9 mouse cellular contexts compared by ENCODE assay signal in genomic region chr2:84632999-84633398, GRCm38 (mm10). TPM values are rescaled to one million over a fixed set of nuclear protein-coding genes. Genes with fewer than 3 reads are reported as not detected.
DNase-seq lines count a peak whose midpoint lies in the region; ATAC-seq and TF ChIP-seq lines count a peak whose summit lies in the region.
"Had no signal": no experiment of that assay in that cellular context is flagged by ENCODE, and none has a peak within 500 bp of the region (broad histone marks: within the 10 kb centered on the region; RNA-seq: fewer than 3 reads in every experiment).

No protein-coding gene starts in this region.

- no peaks in the 10 kb centered on the region for H3K9me3 ChIP-seq in hindbrain, embryonic 11.5 days (ENCODE audit: control insufficient read depth, low read length)
- no peaks in the 10 kb centered on the region for H3K9me3 ChIP-seq in hindbrain, embryonic 16.5 days (ENCODE audit: control insufficient read depth, low read length)
- no peaks in the 10 kb centered on the region for H3K9me3 ChIP-seq in MEL (replicated peaks; ENCODE audit: insufficient read depth, low read length)
- H3K9me3 ChIP-seq in heart, embryonic 16.5 days (replicated peaks; ENCODE audit: control insufficient read depth, low read length): no peaks in the 10 kb centered on the region
- H3K9me3 ChIP-seq in forebrain, embryonic 14.5 days (replicated peaks; ENCODE audit: control insufficient read depth, low read length): no peaks in the 10 kb centered on the region

- no peak overlapping the region for H3K27ac ChIP-seq in hindbrain, embryonic 11.5 days (ENCODE audit: low read depth, low read length)
- no peak overlapping the region for H3K27ac ChIP-seq in hindbrain, embryonic 16.5 days (ENCODE audit: low read depth, low read length)
- peak overlapping the region; percentile 9; the same call in 1 of the 2 replicates for H3K27ac ChIP-seq in MEL (ENCODE audit: control insufficient read depth, low read depth, low read length)
- peak overlapping the region; percentile 93 for H3K27ac ChIP-seq in heart, embryonic 16.5 days (ENCODE audit: low read length)
- H3K27ac ChIP-seq in forebrain, embryonic 14.5 days (ENCODE audit: low read depth, low read length): no peak overlapping the region

- peak; percentile 19 for DNase-seq in hindbrain, embryonic 11.5 days (ENCODE audit: low spot score)
- DNase-seq in MEL (ENCODE audit: low read depth, low spot score): peak; percentile 57
- DNase-seq in lung, adult 2 months: peak; percentile 59
- DNase-seq in left cerebral cortex, adult 11 months (ENCODE audit: low spot score): no peak
- no peak for DNase-seq in thymus, postnatal 14 days
- no peak for DNase-seq in forebrain, embryonic 14.5 days (ENCODE audit: low spot score)

- H3K79me2 ChIP-seq in MEL (ENCODE audit: control insufficient read depth, insufficient read depth, low read length, poor library complexity): peaks cover 25% of the 10 kb centered on the region

- whole genome bisulfite sequencing in hindbrain, embryonic 11.5 days: 9% methylated on average over 3 of the region's 3 CpGs
- 11% methylated on average over 3 of the region's 3 CpGs for WGBS in hindbrain, embryonic 16.5 days
- 0% methylated on average over 3 of the region's 3 CpGs for WGBS in heart, embryonic 16.5 days
- 3% methylated on average over 3 of the region's 3 CpGs for WGBS in lung, adult 2 months
- WGBS in forebrain, embryonic 14.5 days: 17% methylated on average over 3 of the region's 3 CpGs

- ATAC-seq in hindbrain, embryonic 11.5 days (ENCODE audit: low FRiP score): no peak
- ATAC-seq in hindbrain, embryonic 16.5 days: no peak
- ATAC-seq in heart, embryonic 16.5 days (replicated peaks; ENCODE audit: extremely low read depth, insufficient read depth, low FRiP score): no peak
- no peak for ATAC-seq in forebrain, embryonic 14.5 days

- peak in 1 of 2 experiments; percentile 70; a peak in 3 of 4 replicates for TF ChIP-seq EP300 in MEL (IDR thresholded peaks at IDR 0.05; ENCODE audit: low read depth in 1 of 2, low read length in 2 of 2)

- TF ChIP-seq POLR2A in MEL (IDR thresholded peaks at IDR 0.05; ENCODE audit: control insufficient read depth in 1 of 2, insufficient read depth in 1 of 2, low read depth in 1 of 2, low read length in 2 of 2, poor library complexity in 1 of 2): no peak
- no peak for TF ChIP-seq POLR2A in lung, adult 2 months (IDR thresholded peaks at IDR 0.05; ENCODE audit: borderline replicate concordance, extremely low read depth, low read depth, low read length)

- no peak overlapping the region for H3K4me2 ChIP-seq in hindbrain, embryonic 11.5 days (replicated peaks; ENCODE audit: low read depth, low read length)
- H3K4me2 ChIP-seq in hindbrain, embryonic 16.5 days (ENCODE audit: low read length): no peak overlapping the region
- H3K4me2 ChIP-seq in heart, embryonic 16.5 days (ENCODE audit: low read depth, low read length): peak overlapping the region; percentile 63
- H3K4me2 ChIP-seq in forebrain, embryonic 14.5 days (ENCODE audit: low read length): no peak overlapping the region

- H3K4me1 ChIP-seq in hindbrain, embryonic 11.5 days (replicated peaks; ENCODE audit: control insufficient read depth, insufficient read depth, low read length): peaks cover 10% of the 10 kb centered on the region; the same call in 1 of the 2 replicates
- H3K4me1 ChIP-seq in hindbrain, embryonic 16.5 days (ENCODE audit: control insufficient read depth, insufficient read depth, low read depth, low read length): peaks cover 30% of the 10 kb centered on the region
- H3K4me1 ChIP-seq in MEL (ENCODE audit: control insufficient read depth in 1 of 2, insufficient read depth in 2 of 2, low read length in 2 of 2): peaks cover 21 to 22% of the 10 kb centered on the region in 2 experiments
- H3K4me1 ChIP-seq in heart, embryonic 16.5 days (ENCODE audit: control insufficient read depth, insufficient read depth, low read length): peaks cover 65% of the 10 kb centered on the region
- peaks cover 54% of the 10 kb centered on the region for H3K4me1 ChIP-seq in lung, adult 2 months (ENCODE audit: control insufficient read depth, insufficient read depth, low read length)
- H3K4me1 ChIP-seq in forebrain, embryonic 14.5 days (ENCODE audit: control insufficient read depth, insufficient read depth, low read length): peaks cover 36% of the 10 kb centered on the region

- H3K36me3 ChIP-seq in hindbrain, embryonic 11.5 days (ENCODE audit: control insufficient read depth, insufficient read depth, low read length): no peaks in the 10 kb centered on the region
- H3K36me3 ChIP-seq in hindbrain, embryonic 16.5 days (ENCODE audit: control insufficient read depth, insufficient read depth, low read length): no peaks in the 10 kb centered on the region
- peaks cover 0 to 25% of the 10 kb centered on the region in 2 experiments; a peak in 3 of 4 replicates for H3K36me3 ChIP-seq in MEL (ENCODE audit: control insufficient read depth in 1 of 2, insufficient read depth in 2 of 2, low read length in 2 of 2)
- no peaks in the 10 kb centered on the region for H3K36me3 ChIP-seq in heart, embryonic 16.5 days (ENCODE audit: control insufficient read depth, insufficient read depth)
- H3K36me3 ChIP-seq in forebrain, embryonic 14.5 days (ENCODE audit: control insufficient read depth, insufficient read depth, low read length): peaks cover 3% of the 10 kb centered on the region; the same call in 1 of the 2 replicates

- no peak for TF ChIP-seq RAD21 in MEL (IDR thresholded peaks at IDR 0.05; ENCODE audit: low read depth, low read length)

- TF ChIP-seq CTCF in MEL (IDR thresholded peaks at IDR 0.05 in 2 of 3, conservative IDR thresholded peaks at IDR 0.05 in 1 of 3; ENCODE audit: control insufficient read depth in 1 of 3, insufficient read depth in 1 of 3, low read depth in 2 of 3, low read length in 3 of 3, poor library complexity in 1 of 3, severe bottlenecking in 1 of 3): no peak
- no peak for TF ChIP-seq CTCF in lung, adult 2 months (IDR thresholded peaks at IDR 0.05; ENCODE audit: insufficient read depth, low read length)

- no peaks in the 10 kb centered on the region for H3K27me3 ChIP-seq in hindbrain, embryonic 11.5 days (ENCODE audit: control insufficient read depth, insufficient read depth, low read length)
- no peaks in the 10 kb centered on the region for H3K27me3 ChIP-seq in hindbrain, embryonic 16.5 days (replicated peaks; ENCODE audit: control insufficient read depth, insufficient read depth, low read length)
- no peaks in the 10 kb centered on the region for H3K27me3 ChIP-seq in MEL (ENCODE audit: control insufficient read depth in 1 of 2, insufficient read depth in 2 of 2, low read length in 2 of 2)
- no peaks in the 10 kb centered on the region for H3K27me3 ChIP-seq in heart, embryonic 16.5 days (ENCODE audit: control insufficient read depth, insufficient read depth, low read length)
- no peaks in the 10 kb centered on the region for H3K27me3 ChIP-seq in forebrain, embryonic 14.5 days (replicated peaks; ENCODE audit: control insufficient read depth, insufficient read depth, low read length)

- H3K9ac ChIP-seq in hindbrain, embryonic 11.5 days (ENCODE audit: low read depth, low read length): no peak overlapping the region
- no peak overlapping the region for H3K9ac ChIP-seq in hindbrain, embryonic 16.5 days (ENCODE audit: low read depth, low read length)
- H3K9ac ChIP-seq in MEL (ENCODE audit: control insufficient read depth, low read depth, low read length, poor library complexity, severe bottlenecking): no peak overlapping the region
- peak overlapping the region; percentile 72 for H3K9ac ChIP-seq in heart, embryonic 16.5 days (ENCODE audit: low read length)
- no peak overlapping the region for H3K9ac ChIP-seq in forebrain, embryonic 14.5 days (ENCODE audit: low read length)

- no peak overlapping the region for H3K4me3 ChIP-seq in hindbrain, embryonic 11.5 days (ENCODE audit: low read depth, low read length)
- no peak overlapping the region for H3K4me3 ChIP-seq in hindbrain, embryonic 16.5 days (ENCODE audit: low read length)
- no peak overlapping the region for H3K4me3 ChIP-seq in MEL (ENCODE audit: control insufficient read depth in 1 of 2, insufficient read depth in 1 of 2, low read depth in 2 of 2, low read length in 2 of 2)
- H3K4me3 ChIP-seq in heart, embryonic 16.5 days (ENCODE audit: low read length): peak overlapping the region; percentile 30
- no peak overlapping the region for H3K4me3 ChIP-seq in lung, adult 2 months (replicated peaks; ENCODE audit: extremely low read depth, low read depth, low read length)
- no peak overlapping the region for H3K4me3 ChIP-seq in forebrain, embryonic 14.5 days (ENCODE audit: low read depth, low read length)

RNA-seq across cellular contexts. Expression of gene Ctnnd1, which starts 17.6 kb away (rescaled TPM):
- polyA plus RNA-seq in hindbrain, embryonic 11.5 days (2014; fragmentation: Nextera tagmentation; extraction: Ambion mirVana): 37.3 and 44.7 TPM in 2 replicates
- 24.4 and 31.8 TPM in 2 replicates for polyA plus RNA-seq in hindbrain, embryonic 16.5 days (2015; fragmentation: Nextera tagmentation; extraction: Ambion mirVana)
- 11.5 and 12.7 TPM in 2 replicates for total RNA-seq in MEL (2012; rRNA removed)
- polyA plus RNA-seq in MEL (2012; ENCODE audit: insufficient read depth in 1 of 2, insufficient read length in 2 of 2, low read depth in 1 of 2, low replicate concordance in 2 of 2, missing spikeins in 1 of 2): 10 to 100 TPM in 1 of 2 experiments, not detected in 1; 31.6 TPM
- 58.7 and 66.3 TPM in 2 replicates for polyA plus RNA-seq in heart, embryonic 16.5 days (2015; fragmentation: Nextera tagmentation; extraction: Ambion mirVana)
- 86.2 and 130 TPM in 2 replicates for polyA plus RNA-seq in lung, adult 2 months (2012; rRNA removed)
- 27.1 and 27.8 TPM in 2 replicates for polyA plus RNA-seq in forebrain, embryonic 14.5 days (2014; fragmentation: Nextera tagmentation; extraction: Ambion mirVana)

RNA-seq across cellular contexts. Expression of gene Btbd18, which starts 25.9 kb away (rescaled TPM):
- 0.20 and 0.27 TPM in 2 replicates for polyA plus RNA-seq in hindbrain, embryonic 11.5 days (2014; fragmentation: Nextera tagmentation; extraction: Ambion mirVana)
- polyA plus RNA-seq in hindbrain, embryonic 16.5 days (2015; fragmentation: Nextera tagmentation; extraction: Ambion mirVana): 0.26 and 0.44 TPM in 2 replicates
- 0.04 TPM in 1 of 2 replicates, not detected in the other for total RNA-seq in MEL (2012; rRNA removed)
- under 1 TPM in 1 of 2 experiments, not detected in 1; 0.07 TPM for polyA plus RNA-seq in MEL (2012; ENCODE audit: insufficient read depth in 1 of 2, insufficient read length in 2 of 2, low read depth in 1 of 2, low replicate concordance in 2 of 2, missing spikeins in 1 of 2)
- 0.13 and 0.19 TPM in 2 replicates for polyA plus RNA-seq in heart, embryonic 16.5 days (2015; fragmentation: Nextera tagmentation; extraction: Ambion mirVana)
- polyA plus RNA-seq in lung, adult 2 months (2012; rRNA removed): 0.05 TPM in 1 of 2 replicates, not detected in the other
- 0.10 and 0.33 TPM in 2 replicates for polyA plus RNA-seq in forebrain, embryonic 14.5 days (2014; fragmentation: Nextera tagmentation; extraction: Ambion mirVana)

RNA-seq across cellular contexts. Expression of gene Selenoh, which starts 37.6 kb away (rescaled TPM):
- polyA plus RNA-seq in hindbrain, embryonic 11.5 days (2014; fragmentation: Nextera tagmentation; extraction: Ambion mirVana): 396 and 408 TPM in 2 replicates
- 184 and 198 TPM in 2 replicates for polyA plus RNA-seq in hindbrain, embryonic 16.5 days (2015; fragmentation: Nextera tagmentation; extraction: Ambion mirVana)
- total RNA-seq in MEL (2012; rRNA removed): 79.0 and 89.9 TPM in 2 replicates
- polyA plus RNA-seq in MEL (2012; ENCODE audit: insufficient read depth in 1 of 2, insufficient read length in 2 of 2, low read depth in 1 of 2, low replicate concordance in 2 of 2, missing spikeins in 1 of 2): 10 to 100 TPM in 1 of 2 experiments, not detected in 1; 70.7 TPM
- polyA plus RNA-seq in heart, embryonic 16.5 days (2015; fragmentation: Nextera tagmentation; extraction: Ambion mirVana): 187 and 195 TPM in 2 replicates
- 40.4 and 51.7 TPM in 2 replicates for polyA plus RNA-seq in lung, adult 2 months (2012; rRNA removed)
- polyA plus RNA-seq in forebrain, embryonic 14.5 days (2014; fragmentation: Nextera tagmentation; extraction: Ambion mirVana): 277 and 350 TPM in 2 replicates

RNA-seq across cellular contexts. Expression of gene Gm28635, which starts 44.8 kb away (rescaled TPM):
- not detected in 2 replicates for polyA plus RNA-seq in hindbrain, embryonic 11.5 days (2014; fragmentation: Nextera tagmentation; extraction: Ambion mirVana)
- polyA plus RNA-seq in hindbrain, embryonic 16.5 days (2015; fragmentation: Nextera tagmentation; extraction: Ambion mirVana): not detected in 2 replicates
- total RNA-seq in MEL (2012; rRNA removed): 0.19 TPM in 1 of 2 replicates, not detected in the other
- not detected for polyA plus RNA-seq in MEL (2012; ENCODE audit: insufficient read depth in 1 of 2, insufficient read length in 2 of 2, low read depth in 1 of 2, low replicate concordance in 2 of 2, missing spikeins in 1 of 2)
- not detected in 2 replicates for polyA plus RNA-seq in heart, embryonic 16.5 days (2015; fragmentation: Nextera tagmentation; extraction: Ambion mirVana)
- polyA plus RNA-seq in lung, adult 2 months (2012; rRNA removed): not detected in 2 replicates
- polyA plus RNA-seq in forebrain, embryonic 14.5 days (2014; fragmentation: Nextera tagmentation; extraction: Ambion mirVana): not detected in 2 replicates
- total RNA-seq: adrenal gland, postnatal 36 days had no signal

RNA-seq across cellular contexts. Expression of gene Med19, which starts 45.2 kb away (rescaled TPM):
- 65.2 and 66.3 TPM in 2 replicates for polyA plus RNA-seq in hindbrain, embryonic 11.5 days (2014; fragmentation: Nextera tagmentation; extraction: Ambion mirVana)
- 50.7 and 51.3 TPM in 2 replicates for polyA plus RNA-seq in hindbrain, embryonic 16.5 days (2015; fragmentation: Nextera tagmentation; extraction: Ambion mirVana)
- total RNA-seq in MEL (2012; rRNA removed): 13.9 and 18.8 TPM in 2 replicates
- 10 to 100 TPM in 1 of 2 experiments, not detected in 1; 26.0 TPM for polyA plus RNA-seq in MEL (2012; ENCODE audit: insufficient read depth in 1 of 2, insufficient read length in 2 of 2, low read depth in 1 of 2, low replicate concordance in 2 of 2, missing spikeins in 1 of 2)
- polyA plus RNA-seq in heart, embryonic 16.5 days (2015; fragmentation: Nextera tagmentation; extraction: Ambion mirVana): 21.4 and 23.0 TPM in 2 replicates
- 6.9 and 8.9 TPM in 2 replicates for polyA plus RNA-seq in lung, adult 2 months (2012; rRNA removed)
- polyA plus RNA-seq in forebrain, embryonic 14.5 days (2014; fragmentation: Nextera tagmentation; extraction: Ambion mirVana): 55.3 and 59.8 TPM in 2 replicates

Comparison
In these comparisons a context has a peak if more than half of its experiments do, and no peak if none do; other contexts are left out.
1. DNase-seq: peak in hindbrain, embryonic 11.5 days (single experiment), MEL (single experiment) and lung, adult 2 months (single experiment); none in left cerebral cortex, adult 11 months (single experiment), thymus, postnatal 14 days (single experiment) and forebrain, embryonic 14.5 days (single experiment).
2. H3K27ac ChIP-seq: peak in MEL (single experiment) and heart, embryonic 16.5 days (single experiment); none in hindbrain, embryonic 11.5 days (single experiment), hindbrain, embryonic 16.5 days (single experiment) and forebrain, embryonic 14.5 days (single experiment).